Comparison of ENCODE assay signal across 13 mouse cellular contexts in genomic region chr2:97614724-97615123, GRCm38 (mm10).
DNase-seq lines count a peak whose midpoint lies in the region; TF ChIP-seq lines count a peak whose summit lies in the region.
"Had no signal": no experiment of that assay in that cellular context is flagged by ENCODE, and none has a peak within 500 bp of the region (broad histone marks: within the 10 kb centered on the region; RNA-seq: fewer than 3 reads in every experiment).

No protein-coding gene starts in this region.

- H3K4me3 ChIP-seq in left cerebral cortex, adult 2 months = no peak overlapping the region
- H3K4me3 ChIP-seq: limb, embryonic 15.5 days; midbrain, embryonic 15.5 days; neural tube, embryonic 15.5 days had no signal

- TF ChIP-seq CTCF in left cerebral cortex, adult 2 months (IDR thresholded peaks at IDR 0.05) = peak; percentile 54

- peak; percentile 30 to 42 for DNase-seq in cerebellum, postnatal 14 days
- DNase-seq in cerebellum, adult 11-12 months = no peak
- DNase-seq in left cerebral cortex, adult 2 months (ENCODE audit: extremely low spot score in 1 of 2, low spot score in 2 of 2) = no peak
- DNase-seq in left cerebral cortex, postnatal 36 days (ENCODE audit: low spot score in 2 of 2) = no peak
- peak; percentile 30 for DNase-seq in R1 (ENCODE audit: low read depth, low spot score)
- peak; percentile 71 for DNase-seq in retina, embryonic 14.5 days (ENCODE audit: low spot score)
- no peak for DNase-seq in ovary, postnatal 10 days (ENCODE audit: low spot score)
- DNase-seq in left cerebral cortex, adult 11 months (ENCODE audit: low spot score) = no peak
- DNase-seq: heart, postnatal 36 days; kidney, adult 9 months had no signal

- intact Hi-C loops in left cerebral cortex, adult 2 months (cut with DNase I) = loop anchor here (5.0 kb wide), 1 partner anchor 147 kb away; no protein-coding TSS in a partner anchor
- intact Hi-C loops in left cerebral cortex, postnatal 36 days (cut with DNase I) = no loop called here

- peak overlapping the region; percentile 38; the same call in 1 of the 2 replicates for H3K27ac ChIP-seq in left cerebral cortex, adult 2 months
- H3K27ac ChIP-seq: limb, embryonic 15.5 days; midbrain, embryonic 15.5 days; neural tube, embryonic 15.5 days had no signal

Comparison
In these comparisons a context has a peak if more than half of its experiments do, and no peak if none do; other contexts are left out.
1. DNase-seq: peak in cerebellum, postnatal 14 days (2 of 2), R1 (single experiment) and retina, embryonic 14.5 days (single experiment); none in cerebellum, adult 11-12 months (single experiment), left cerebral cortex, adult 2 months (0 of 2), left cerebral cortex, postnatal 36 days (0 of 2), ovary, postnatal 10 days (single experiment) and left cerebral cortex, adult 11 months (single experiment).